Mouse (Mus musculus): ENCODE measurements around the gene Uqcrq.

Gene Uqcrq

DNA sequence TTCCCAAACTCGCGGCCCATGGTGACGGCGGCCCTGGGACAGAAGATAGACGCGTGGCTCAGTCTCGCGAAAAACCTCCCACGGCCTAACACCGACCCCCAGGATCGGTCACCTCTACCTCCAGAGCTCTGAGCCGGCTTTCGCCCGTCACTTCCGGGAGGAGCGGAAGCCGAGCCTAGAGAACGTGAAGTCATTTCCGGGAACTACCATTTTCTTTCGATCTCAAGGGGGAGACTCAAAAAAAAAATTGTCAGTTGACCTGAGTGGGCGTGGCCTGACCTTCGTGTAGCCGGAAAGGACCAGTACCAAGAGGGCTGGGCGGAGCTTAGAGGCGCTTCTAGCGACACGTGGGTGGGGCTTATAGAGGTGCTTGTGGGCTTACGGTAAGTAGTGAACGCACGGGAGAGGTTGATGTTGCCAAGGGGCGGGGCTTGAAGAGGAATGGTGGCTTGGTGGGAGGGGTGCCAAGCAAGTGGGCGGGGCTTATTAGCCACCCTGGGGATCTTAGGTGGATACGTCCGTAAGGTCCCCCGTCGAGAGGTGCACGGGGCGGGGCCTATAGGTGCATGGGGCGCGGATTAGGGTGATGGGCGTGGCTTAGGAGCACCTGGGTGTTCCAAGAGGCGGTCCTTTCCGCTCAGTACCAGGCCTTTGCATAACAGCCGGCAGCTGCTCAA lies at the start of gene Uqcrq, which contains the start of gene Gdf9:
Uqcrq (minus strand) TSS at position 162 of the 677 bp plus-strand sequence.
Gdf9 (plus strand) TSS at position 354 of the 677 bp plus-strand sequence.
- peak; percentile 99 for DNase-seq (ENCODE audit: low spot score)

DNA sequence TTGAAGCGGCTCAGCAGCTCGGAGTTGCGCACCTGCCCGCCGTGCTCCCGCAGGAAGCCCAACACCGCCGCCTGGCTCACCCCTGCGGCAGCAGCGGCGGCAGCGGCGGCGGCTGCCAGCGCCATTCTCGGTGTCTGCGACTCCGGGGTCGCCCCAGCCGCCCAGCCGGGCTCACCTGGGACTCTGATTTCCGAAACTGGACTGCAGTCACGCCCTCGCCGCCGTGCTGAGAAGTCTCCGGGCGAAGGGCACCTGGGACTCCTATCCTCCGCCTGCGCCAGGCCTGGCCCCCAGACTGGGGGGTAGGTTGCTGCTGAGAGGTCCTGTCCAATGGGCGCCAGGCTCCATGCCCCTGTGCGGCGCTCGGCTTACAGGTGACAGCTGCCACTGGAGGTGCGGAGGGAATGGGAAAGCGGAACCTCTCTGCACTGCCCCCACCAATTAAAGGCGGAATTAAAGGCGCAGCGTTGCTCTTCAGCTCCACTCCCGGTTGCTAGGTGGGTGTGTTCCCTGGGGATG lies 49.2 kb upstream of the Uqcrq start, which contains the start of the genes Gm9945 and Sowaha:
Gm9945 (plus strand) TSS at position 384 of the 519 bp plus-strand sequence.
Sowaha (minus strand) TSS at position 492 of the 519 bp plus-strand sequence.
- DNase-seq (ENCODE audit: low spot score): no peak

DNA sequence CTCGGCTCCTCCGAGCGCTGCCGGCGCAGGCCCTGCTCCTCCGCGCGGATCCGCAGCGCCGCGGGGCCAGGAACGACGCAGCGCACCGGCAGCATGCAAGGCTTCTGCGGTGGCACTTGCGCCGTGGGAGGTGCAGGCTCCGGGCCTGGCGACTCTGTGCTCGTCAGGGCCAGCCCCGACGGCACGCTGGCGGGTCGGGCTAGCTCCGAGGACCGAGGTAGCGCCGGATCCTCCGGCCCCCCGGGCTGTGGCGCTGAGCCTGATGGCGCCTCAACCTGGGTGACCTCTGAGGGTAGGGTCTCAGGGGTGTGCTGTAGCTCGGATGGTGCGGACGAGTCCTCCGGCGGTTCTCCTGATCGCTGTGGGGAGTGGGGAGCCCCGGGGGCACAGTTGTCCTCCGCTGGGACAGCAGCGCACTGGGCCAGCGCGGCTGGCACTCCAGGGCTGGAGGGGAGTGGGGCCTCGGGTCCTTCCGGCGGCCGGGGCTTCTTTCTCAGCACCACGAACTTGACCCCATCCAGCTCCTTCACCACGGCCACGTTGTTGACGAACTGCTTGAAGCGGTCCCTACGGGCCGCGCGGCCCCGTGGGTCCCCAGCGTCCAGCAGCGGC lies 48.6 kb upstream of the Uqcrq start:
- DNase-seq (ENCODE audit: low spot score): no peak

DNA sequence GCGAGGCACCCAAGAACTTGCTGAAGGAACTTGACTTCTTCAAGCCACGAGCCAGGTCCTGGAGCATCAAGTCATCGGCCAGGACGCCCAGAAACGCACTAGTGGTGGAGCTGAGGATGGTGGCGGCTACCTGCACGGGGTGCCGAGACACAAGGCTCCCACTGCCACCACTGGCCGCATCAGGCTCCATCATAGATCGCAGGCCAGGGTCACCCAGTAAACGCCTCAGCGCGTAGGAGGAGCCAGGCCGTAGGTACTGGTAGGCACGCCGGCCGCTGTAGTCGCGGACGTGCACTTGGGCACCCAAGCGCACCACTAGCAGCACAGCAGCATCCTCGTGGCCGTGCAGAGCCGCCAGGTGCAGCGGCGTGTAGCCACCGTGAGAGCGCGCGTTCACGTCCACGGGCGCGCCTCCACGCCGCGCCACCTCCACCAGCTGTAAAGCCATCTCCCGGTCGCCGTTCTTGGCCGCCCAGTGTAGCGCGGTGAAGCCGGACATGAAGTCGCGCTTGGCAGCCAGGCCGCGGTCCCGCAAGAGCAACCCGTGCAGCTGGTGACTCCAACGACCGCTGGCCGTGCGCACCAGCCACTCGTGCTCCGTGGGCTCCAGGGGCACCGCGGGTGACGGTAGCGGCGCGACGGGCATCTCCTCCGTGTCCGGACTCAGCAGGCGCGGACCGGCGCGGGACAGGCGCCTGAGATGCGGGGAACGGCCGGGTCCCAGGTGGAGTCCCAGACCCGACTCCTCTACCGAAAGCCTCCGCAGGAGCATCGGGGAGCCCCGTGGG lies 47.9 kb upstream of the Uqcrq start:
- no peak for DNase-seq (ENCODE audit: low spot score)

DNA sequence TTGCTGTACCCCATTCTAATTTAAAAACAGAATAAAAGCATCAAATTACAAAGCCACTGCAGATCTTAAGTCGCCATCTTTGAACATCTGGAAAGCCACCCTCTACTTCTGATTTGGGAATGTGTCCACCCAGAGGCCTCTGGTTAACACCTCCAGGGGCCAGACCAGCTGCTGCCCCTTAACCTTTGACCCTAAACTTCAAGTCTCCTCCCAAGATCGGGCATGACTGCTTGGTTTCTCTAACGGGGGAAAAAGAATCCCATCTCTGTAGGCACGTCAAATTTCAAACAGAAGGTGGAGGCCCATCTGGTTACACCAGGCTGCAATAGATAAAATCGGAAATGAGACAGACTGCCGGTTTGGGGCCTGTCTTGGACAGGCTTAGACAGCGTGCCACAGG lies 47.2 kb upstream of the Uqcrq start:
- DNase-seq (ENCODE audit: low spot score): no peak

DNA sequence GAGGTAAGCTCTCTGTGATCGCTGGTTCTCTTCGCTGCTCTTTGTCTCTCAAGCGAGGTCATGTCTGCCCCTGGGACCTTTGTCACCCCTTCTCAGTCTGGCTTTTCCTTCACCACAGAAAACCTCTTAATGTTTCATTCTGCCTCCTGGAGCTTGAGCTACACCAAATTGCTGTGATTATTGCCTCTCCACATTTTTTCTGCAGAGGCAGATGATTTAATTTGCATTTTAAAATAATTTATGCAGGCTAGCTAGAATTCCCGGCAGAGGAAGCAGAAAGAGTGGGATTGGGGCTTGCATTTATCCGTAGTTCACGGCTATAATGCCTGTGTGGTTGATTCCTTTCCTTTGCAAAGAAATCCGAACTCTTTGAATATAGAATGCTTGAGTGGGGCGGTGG lies 45.0 kb upstream of the Uqcrq start:
- DNase-seq (ENCODE audit: low spot score): no peak

DNA sequence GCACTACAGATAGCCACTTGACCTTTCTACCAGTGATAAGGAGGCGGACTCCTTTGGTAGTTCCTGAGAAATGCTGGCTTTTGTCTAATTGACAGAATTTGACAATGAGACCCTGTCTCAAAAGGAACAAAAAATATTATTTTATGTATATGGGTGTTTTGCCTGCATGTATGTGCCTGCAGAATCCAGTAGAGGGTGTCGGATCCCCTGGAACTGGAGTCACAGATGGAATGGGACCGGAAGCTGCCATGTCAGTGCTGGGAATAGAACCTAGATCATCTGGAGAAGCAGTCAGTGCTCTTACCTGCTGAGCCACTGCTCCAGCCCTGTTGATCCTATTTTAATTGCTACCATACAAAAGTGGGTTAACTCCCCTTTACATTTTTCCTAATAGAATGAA lies 42.1 kb upstream of the Uqcrq start:
- no peak for DNase-seq (ENCODE audit: low spot score)

DNA sequence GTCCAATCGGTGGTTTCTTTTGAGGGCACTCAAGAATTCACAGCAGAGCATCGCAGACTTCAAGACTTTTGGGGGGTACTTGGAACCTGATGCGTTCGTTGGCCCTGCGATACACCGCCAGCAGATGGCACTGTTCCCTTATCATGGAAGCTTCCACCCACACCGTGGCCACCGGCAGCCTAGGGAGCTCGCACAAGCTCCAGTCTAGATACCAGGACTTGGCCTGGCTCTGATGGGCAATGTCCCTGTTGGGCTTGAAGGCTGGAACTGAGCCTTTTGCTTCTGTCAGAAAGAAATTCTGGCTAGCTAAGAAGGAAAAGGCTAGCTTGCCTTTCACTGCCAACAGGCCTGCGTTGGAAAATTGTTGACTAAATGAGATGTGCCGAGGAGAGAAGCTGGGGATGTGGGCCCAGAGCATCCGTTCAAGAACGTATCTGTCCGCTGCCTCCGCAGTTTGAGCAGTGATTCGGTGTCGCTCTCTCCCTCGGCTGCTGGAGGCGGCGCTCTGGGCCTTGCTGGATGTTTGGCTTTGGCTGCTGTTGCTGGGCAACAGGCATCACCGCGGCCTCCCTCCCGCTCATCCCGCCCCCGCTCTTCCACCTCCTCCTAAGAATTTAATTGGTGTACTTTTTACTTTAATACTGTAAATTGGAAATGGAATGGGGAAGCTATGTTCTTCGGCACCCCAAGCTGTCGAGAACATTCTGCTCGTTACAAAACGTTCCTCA lies 39.5 kb upstream of the Uqcrq start, which contains the start of gene Gm9837:
Gm9837 (minus strand) TSS at position 512 of the 728 bp plus-strand sequence.
- peak; percentile 94 for DNase-seq (ENCODE audit: low spot score)

DNA sequence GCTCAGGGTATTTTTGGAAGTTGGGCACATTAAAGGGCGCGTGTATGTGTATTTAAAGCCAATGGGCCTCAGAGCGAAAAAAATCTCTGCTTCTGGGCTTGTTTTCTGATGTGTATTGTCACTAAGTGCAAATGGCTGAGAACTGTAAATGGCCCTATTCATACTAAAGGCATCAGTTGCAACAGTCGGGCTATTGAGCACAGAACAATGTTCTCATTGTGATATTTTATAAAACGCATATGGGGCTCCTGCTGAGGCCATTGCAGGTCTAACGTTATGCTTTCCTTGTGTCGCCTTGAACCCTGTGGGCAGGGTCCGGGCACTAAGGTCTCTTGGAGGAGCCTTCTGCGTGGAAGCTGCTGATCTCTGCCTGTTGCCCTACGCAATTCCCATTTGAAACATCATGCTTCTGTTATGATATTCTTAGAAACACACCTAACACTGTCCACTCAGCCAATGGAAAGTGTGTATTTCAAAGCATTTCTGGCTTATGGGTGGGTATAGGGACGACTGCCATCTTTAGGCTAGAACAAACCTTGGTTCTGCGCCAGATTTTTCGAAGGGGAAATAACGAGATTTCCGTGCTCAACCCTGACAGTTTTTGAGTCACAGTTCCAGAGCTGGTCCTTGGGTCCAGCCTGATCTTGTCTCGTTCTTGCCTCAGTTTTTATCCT lies 38.8 kb upstream of the Uqcrq start:
- DNase-seq (ENCODE audit: low spot score): peak; percentile 71

DNA sequence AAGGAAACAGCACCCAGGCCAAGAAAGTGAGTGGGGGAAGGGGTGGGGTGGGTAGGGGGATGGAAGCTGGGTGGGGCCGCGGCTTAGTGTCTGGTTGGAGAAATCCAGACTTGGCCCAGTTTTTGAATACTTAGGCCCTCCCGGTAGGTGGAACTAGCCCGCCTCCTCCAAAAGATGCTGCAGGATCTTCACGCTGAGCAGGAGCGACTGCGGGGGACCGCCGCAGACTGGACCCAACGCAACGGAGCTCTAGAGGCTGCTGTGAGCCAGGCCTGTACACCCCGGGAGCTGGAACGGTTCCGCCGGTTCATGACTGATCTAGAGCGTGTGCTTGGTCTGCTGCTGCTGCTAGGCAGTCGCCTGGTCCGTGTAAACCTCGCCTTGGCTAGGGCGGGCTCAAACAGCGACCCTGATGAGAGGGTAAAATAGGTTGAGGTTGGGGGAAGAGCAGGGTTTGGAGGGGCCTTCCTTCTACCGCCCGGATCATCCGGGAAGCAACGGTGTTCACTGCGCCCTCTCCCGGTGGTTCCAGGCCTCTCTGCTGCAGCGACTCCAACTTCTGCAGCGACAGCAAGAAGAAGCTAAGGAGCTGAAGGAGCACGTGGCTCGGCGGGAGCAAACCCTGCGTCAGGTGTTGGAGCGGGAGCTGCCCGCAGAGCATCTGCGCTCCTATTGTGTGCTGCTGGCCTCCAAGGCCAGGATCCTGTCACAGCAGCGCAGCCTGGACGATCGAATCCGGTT lies 35.8 kb upstream of the Uqcrq start:
- DNase-seq (ENCODE audit: low spot score): peak; percentile 47

DNA sequence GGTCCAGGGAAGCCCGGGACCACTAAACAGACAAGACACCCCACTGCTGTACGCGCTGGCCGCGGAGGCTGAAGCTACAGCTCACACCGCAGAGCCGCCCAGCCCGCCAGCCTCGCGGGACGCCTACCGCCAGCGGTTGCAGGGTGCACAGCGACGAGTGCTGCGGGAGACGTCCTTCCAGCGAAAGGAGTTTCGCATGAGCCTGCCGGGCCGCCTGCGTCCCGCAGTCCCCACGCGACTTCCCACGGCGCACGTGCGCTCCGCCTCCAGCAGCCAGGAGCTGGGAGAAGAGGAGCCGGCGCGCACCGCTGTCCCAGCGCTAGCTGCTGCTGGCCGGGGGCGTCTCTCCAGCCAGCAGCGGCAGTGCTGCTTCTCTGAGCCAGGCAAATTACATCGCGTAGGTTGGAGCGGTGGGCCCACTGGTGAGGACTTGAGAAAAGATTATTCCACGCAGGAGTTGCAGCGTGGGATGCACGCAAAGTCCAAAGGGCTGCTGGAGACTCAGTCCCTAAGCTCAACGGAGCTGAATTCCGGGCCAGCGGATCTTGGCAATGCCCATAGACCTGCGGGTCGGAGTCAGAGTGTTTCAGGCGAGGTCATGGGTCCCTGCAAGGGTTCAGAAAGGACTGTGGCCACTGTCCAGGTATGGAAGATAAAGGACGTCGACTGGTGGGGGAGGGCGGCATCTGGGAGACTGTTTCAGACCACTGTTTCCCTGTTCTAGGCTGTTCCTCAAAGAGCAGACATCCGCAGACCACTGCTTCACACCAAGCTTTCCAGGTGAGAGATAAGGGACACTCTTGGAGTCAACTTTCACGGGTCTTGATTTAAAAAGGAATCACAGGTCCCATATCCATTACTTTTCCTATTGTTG lies 33.2 kb upstream of the Uqcrq start:
- DNase-seq (ENCODE audit: low spot score): no peak

DNA sequence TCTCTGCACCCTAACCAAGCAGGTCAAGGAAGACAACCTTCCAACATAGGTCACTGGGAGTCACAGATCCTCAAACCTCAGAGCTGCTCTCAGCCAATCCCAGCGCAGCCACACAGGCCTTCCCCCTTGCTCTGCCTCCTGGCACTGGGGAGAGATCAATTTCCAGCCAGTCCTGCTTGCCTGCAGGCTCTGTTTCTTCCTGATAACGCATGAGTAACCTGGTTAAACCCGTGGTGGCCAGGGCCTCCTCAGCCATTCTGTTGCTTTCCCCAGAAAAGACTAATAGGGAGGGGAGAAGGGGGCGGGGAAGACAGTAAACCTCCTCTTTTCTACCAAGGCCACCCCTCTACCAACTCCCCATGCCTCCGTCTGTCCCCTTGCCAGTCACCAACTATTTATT lies 31.1 kb upstream of the Uqcrq start:
- no peak for DNase-seq (ENCODE audit: low spot score)

DNA sequence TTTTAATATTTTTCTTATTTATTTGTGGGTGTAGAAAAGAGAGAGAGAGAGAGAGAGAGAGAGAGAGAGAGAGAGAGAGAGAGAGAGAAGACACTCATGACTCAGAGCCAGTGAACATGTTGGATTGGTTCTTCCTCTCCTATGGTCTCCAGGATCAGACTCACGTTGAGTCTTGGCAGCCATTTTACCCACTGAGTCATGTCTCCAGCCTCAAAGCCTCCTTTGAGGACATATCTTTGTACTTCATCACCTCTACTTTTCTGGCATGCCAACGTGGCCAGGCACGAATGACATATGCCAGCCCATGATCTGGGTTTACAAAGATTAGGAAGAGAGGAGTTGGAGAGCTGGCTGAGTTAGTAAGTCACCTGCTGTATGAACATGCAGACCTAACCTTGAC lies 29.6 kb upstream of the Uqcrq start:
- DNase-seq (ENCODE audit: low spot score): no peak

DNA sequence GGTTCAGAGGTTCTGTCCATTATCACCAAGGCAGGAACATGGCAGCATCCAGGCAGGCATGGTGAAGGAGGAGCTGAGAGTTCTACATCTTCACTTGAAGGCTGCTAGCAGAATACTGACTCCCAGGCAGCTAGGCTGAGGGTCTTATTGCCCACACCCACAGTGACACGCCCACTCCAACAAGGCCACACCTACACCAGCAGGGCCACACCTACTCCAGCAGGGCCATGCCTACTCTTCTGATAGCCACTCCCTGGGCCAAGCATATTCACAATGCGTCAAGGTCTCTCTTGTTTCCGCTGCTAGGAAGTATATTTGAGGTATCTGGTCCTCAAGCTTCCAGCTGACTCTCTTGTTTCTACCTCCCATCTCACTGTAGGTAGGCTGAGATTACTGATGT lies 28.4 kb upstream of the Uqcrq start:
- no peak for DNase-seq (ENCODE audit: low spot score)

DNA sequence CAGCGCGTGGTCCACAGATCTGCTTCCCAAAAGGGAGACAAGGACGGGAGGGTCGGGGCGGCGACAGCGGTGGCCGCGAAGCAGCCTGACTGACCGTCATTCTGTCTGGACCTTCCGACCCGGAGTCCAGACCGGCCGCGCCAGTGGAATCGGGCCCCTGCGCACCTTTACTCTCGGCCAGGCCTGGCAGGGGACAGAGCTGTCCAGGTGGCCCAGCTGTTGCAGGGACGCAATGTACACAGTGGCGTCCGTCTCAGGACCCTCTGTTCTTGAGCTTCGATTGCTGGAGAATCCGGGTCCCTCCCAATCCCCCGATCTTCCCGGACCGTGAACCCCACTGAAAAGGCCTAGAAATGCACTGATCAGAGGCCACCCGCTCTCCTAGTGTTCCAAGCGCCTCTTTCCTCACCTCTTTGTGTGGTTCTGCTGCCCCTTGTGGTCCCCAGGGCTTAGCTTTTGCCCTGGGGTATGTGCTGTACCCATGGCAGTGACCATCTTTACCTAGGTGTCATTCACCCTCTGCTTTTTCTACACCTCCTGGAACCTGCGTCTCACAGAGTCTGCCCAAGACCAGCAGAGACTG lies 26.8 kb upstream of the Uqcrq start:
- no peak for DNase-seq (ENCODE audit: low spot score)

DNA sequence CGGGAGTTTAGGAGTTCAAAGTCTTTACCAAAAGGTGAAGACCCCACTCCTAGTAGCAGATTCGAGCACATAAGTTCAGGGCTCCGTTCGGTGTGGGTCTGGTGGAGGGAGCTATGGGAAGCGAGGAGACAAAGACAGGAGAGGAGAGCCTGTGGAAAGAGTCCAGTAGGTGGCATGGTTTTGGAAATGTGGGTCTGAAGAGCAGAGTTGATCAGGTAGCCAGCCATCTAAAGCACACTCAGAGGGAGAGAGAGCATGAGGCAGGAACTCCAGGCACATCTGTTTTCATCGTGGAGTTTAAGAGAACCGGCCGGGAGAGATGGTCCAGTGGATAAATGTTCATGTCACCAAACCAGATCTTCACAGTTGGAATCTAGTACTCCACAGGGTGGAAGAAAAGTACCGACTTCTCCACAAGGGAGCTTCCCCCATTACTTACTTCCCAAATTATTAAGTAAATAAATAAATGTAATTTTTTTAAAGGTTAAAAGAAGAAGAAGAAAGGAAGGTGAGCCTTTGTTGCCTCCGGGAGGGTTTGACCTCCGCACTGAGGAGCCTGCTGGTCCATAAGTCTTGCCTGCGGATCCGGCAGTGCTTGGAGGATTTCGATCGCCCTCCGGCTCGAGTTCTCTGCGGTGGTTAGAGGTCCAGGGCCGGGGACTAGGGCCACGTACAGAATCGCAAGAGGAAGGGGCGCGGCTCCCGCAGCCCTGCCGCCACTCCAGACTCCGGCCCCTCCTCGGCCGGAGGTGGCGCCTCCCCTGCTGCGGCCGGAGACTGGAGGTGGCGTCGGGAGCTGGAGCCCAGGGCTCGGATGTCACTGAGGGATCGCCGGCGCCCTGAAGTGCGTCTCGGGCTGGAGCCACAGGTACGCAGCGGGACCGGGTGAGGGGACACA lies 26.1 kb upstream of the Uqcrq start, which contains the start of the genes Gm10447 and Shroom1:
Gm10447 (minus strand) TSS at position 637 of the 898 bp plus-strand sequence.
Shroom1 (plus strand) TSS at position 732 of the 898 bp plus-strand sequence.
- DNase-seq (ENCODE audit: low spot score): no peak

DNA sequence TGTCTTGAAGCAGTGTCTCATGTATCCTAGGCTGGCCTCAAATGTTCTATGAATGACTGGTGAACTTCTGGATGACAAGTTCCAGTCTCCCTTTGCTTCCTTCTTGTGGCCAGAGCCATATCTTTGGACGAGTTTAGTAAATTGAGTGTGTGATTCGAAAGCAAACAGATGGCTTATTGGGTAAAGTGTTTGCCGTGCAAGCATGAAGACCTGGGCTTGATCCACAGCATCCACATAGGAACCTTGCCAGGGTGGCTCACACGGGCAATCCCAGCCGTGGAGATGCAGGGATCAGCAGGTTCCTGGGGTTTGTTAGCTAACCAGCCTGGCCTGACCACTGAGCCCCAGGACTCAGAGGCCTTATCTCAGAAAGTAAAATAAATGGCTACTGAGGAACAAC lies 22.4 kb upstream of the Uqcrq start:
- no peak for DNase-seq (ENCODE audit: low spot score)

DNA sequence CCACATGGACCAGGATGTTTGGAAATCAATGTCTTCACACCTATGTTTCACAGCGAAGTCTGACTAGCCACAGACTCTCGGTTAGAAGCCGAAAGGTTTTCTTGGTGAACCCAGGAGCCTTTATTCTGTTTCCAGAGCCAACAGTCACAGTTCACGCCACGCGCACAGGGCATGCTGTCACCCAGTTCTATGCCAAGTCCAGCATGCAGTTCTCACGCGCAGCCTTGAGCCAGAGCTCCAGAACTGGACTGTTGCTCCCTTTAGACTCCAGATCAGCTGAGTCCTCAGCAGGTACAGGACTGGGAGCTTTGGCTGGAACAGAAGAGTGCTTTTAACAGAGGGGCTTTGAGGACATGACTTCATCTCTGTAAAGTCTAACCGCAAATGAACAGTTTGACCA lies 21.8 kb upstream of the Uqcrq start:
- DNase-seq (ENCODE audit: low spot score): no peak

Data from layer of hippocampus, adult 9-10 months (tissue).